Mouse (Mus musculus) hindbrain, embryonic 15.5 days (tissue): ENCODE measurements around the gene Sel1l3. TPM values are rescaled to one million over a fixed set of nuclear protein-coding genes. Genes with fewer than 3 reads are reported as not detected.

Experiments used
- ATAC-seq: fragments of 200-750 bp; cut with Nextera tagmentation; 2 replicates; pipeline ENCODE4 v1.8.0; 2017; ENCODE audit warnings: low read depth, moderate number of reproducible peaks, moderate TSS enrichment; ENCODE audit not compliant: low FRiP score
- H3K27ac ChIP-seq: fragments of 300-500 bp; sonication (generic); replicated peaks from 2 replicates; pipeline ENCODE4 v1.5.1; 2015; ENCODE audit warnings: mild to moderate bottlenecking, inconsistent platforms
- H3K27me3 ChIP-seq: fragments of 300-500 bp; sonication (generic); 2 replicates; pipeline ENCODE4 v1.6.1; 2015; ENCODE audit warnings: control low read depth, inconsistent platforms
- H3K36me3 ChIP-seq: fragments of 300-500 bp; sonication (generic); 2 replicates; pipeline ENCODE4 v1.6.1; 2015; ENCODE audit warnings: control low read depth, inconsistent platforms
- H3K4me1 ChIP-seq: fragments of 300-500 bp; sonication (generic); replicated peaks from 2 replicates; pipeline ENCODE4 v1.6.1; 2015; ENCODE audit warnings: control low read depth, inconsistent platforms
- H3K4me2 ChIP-seq: fragments of 300-500 bp; sonication (generic); 2 replicates; pipeline ENCODE4 v1.6.1; 2015; ENCODE audit warnings: moderate library complexity, mild to moderate bottlenecking, inconsistent platforms
- H3K4me3 ChIP-seq: fragments of 300-500 bp; sonication (generic); 2 replicates; pipeline ENCODE4 v1.5.1; 2015; ENCODE audit warnings: mild to moderate bottlenecking, inconsistent platforms
- H3K9ac ChIP-seq: fragments of 300-500 bp; sonication (generic); 2 replicates; pipeline ENCODE4 v1.6.1; 2015; ENCODE audit warnings: inconsistent platforms
- H3K9me3 ChIP-seq: fragments of 300-500 bp; sonication (generic); 2 replicates; pipeline ENCODE4 v1.6.1; 2016; ENCODE audit warnings: control low read depth, inconsistent platforms
- WGBS: fragments of 180-500 bp; shearing (Covaris S2); methylation state at CpG from one replicate; pipeline ENCODE4 v1.1.7; 2015; 5-methylcytosine and 5-hydroxymethylcytosine counted together
- polyA plus RNA-seq: library from polyadenylated mRNA; unstranded; fragments of >200 nt; fragmentation: Nextera tagmentation; extraction: Ambion mirVana; gene quantifications from 2 replicates; pipeline ENCODE4 v1.2.1, GENCODE M21; 2015

The Sel1l3 gene
- polyA plus RNA-seq, 1 experiment from 2014 or later: 6.9 TPM

GRCm38 (mm10) chr5:53165672-53166071 lies 48.1 kb downstream of the Sel1l3 start:
- Histone ChIP-seq H3K27ac (no peak overlapping the region), H3K4me3 (no peak overlapping the region), H3K4me2 (no peak overlapping the region), H3K27me3 (no peaks in the 10 kb centered on the region), H3K9me3 (no peaks in the 10 kb centered on the region), H3K4me1 (no peaks in the 10 kb centered on the region), H3K36me3 (0 out of 2 replicates have a peak, but pooled peaks cover 4% of the 10 kb centered on the region), H3K9ac (no peak overlapping the region)
- 85% methylated on average over 5 of the region's 5 CpGs for WGBS
- no peak for ATAC-seq

- H3K9me3 ChIP-seq: no peaks in the 10 kb centered on the region
- no peaks in the 10 kb centered on the region for H3K27me3 ChIP-seq
- WGBS: 83% methylated on average over 8 of the region's 8 CpGs
- H3K4me1 ChIP-seq: no peaks in the 10 kb centered on the region
- H3K9ac ChIP-seq: no peak overlapping the region
- H3K4me3 ChIP-seq: no peak overlapping the region
- no peak for ATAC-seq
- no peak overlapping the region for H3K27ac ChIP-seq
- H3K36me3 ChIP-seq: 0 out of 2 replicates have a peak, but pooled peaks cover 4% of the 10 kb centered on the region
- H3K4me2 ChIP-seq: no peak overlapping the region
Observed at GRCm38 (mm10) chr5:53162436-53162835, 51.3 kb downstream of the Sel1l3 start.

DNA sequence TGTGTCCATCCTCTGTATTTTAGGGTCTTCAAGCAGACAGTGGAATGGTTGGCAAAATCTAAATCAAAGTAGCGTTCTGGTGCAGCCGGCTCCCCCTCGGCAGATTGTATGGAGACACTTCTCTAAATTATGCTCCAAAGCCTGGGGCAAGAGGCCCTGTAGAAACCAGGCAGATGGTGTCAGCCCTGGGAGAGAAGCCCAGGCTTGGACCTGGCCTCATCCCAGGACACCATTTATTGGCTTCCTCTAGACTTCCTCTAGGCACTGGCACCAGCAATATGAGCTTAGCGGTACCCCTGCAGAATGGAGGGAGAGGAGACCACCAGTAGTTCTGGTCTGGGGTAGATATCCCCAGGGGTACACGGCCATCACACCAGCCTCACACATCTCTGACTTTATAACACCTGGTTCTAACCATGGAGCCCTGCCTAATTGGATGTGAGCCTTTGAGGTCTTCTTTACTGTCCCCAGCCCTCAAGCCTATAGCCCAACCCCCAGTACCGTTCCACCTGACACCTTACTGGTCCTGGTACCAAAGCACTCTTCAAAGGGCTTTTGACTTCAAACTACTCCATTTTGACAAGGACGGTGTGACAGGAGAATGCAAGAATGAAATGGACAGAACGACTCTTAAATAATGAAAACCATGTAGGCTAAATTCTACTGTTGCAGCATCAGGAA lies 52.1 kb downstream of the Sel1l3 start:
- WGBS: 80% methylated on average over 8 of the region's 8 CpGs
- H3K27me3 ChIP-seq: no peaks in the 10 kb centered on the region
- H3K4me3 ChIP-seq: no peak overlapping the region
- H3K9ac ChIP-seq: no peak overlapping the region
- no peaks in the 10 kb centered on the region for H3K4me1 ChIP-seq
- no peak; the same call in 1 of the 2 replicates for ATAC-seq
- H3K36me3 ChIP-seq: 0 out of 2 replicates have a peak, but pooled peaks cover 4% of the 10 kb centered on the region
- no peak overlapping the region for H3K27ac ChIP-seq
- H3K9me3 ChIP-seq: no peaks in the 10 kb centered on the region
- no peak overlapping the region for H3K4me2 ChIP-seq

DNA sequence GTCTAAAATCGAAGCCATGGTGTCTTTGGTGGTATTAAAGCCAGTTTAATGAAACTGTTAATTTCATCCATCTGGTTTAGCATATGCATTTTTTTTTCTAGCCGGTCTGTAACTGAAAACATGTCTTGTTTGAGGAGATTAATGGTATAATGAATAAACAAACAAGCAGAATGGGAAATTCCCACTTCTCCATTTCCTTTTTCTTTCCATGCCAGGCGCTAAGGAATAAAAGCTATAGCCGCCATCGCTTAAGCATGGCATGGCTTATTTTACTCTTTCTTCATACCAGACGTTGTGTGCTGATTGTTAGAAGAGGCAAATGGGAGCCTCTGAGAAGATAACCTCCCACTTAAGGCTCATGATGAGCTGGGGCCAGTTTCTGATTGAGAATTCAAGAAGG lies 53.5 kb downstream of the Sel1l3 start:
- Histone ChIP-seq H3K4me2 (no peak overlapping the region), H3K9ac (no peak overlapping the region), H3K27me3 (no peaks in the 10 kb centered on the region), H3K36me3 (0 out of 2 replicates have a peak, but pooled peaks cover 3% of the 10 kb centered on the region), H3K4me1 (no peaks in the 10 kb centered on the region), H3K4me3 (no peak overlapping the region), H3K9me3 (no peaks in the 10 kb centered on the region), H3K27ac (no peak overlapping the region)
- WGBS: 73% methylated on average over 6 of the region's 6 CpGs
- no peak for ATAC-seq

DNA sequence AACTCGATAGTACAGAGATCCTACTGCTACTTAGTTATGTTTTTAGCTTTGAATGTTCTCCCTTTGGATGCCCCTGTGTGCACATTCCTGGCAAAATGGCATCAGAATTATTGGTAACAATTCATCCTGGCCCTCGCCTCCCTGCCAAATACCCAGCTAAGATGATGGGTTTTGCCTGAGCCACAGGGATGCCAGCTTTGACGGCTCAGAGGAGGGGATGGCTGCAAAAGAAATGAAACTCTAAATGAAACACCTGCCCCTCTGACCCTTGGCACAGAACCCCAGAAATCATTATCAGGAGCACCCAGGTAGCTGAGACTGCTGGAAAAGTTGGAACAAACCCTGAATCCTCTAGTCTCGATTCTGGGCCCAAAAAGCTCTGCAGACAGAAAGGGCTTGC lies 54.1 kb downstream of the Sel1l3 start:
- Histone ChIP-seq H3K27ac (no peak overlapping the region), H3K9ac (no peak overlapping the region), H3K4me3 (no peak overlapping the region), H3K4me2 (no peak overlapping the region), H3K36me3 (no peaks in the 10 kb centered on the region), H3K27me3 (no peaks in the 10 kb centered on the region), H3K9me3 (no peaks in the 10 kb centered on the region), H3K4me1 (no peaks in the 10 kb centered on the region)
- no peak for ATAC-seq
- WGBS: 72% methylated on average over 4 of the region's 4 CpGs

DNA sequence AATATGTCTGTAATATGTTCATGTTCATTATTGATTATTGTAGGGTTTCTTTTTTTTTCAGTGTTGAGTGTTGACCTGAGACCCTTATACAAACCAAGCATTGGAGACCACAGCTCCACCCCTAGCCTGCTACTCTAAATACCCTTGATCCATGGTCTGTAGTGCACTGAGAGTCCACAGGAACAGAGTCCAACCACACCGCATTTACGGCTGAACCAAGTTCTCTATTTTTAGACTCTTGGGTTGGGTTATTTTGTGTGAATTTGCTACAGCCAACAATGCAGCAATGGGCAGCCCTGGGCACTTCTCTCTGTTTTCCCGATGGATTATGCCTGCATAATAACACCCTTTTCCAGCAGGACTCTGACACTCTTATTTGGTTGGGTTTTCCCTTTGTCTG lies 54.6 kb downstream of the Sel1l3 start:
- Histone ChIP-seq H3K36me3 (no peaks in the 10 kb centered on the region), H3K27me3 (no peaks in the 10 kb centered on the region), H3K9ac (no peak overlapping the region), H3K4me1 (no peaks in the 10 kb centered on the region), H3K9me3 (no peaks in the 10 kb centered on the region), H3K27ac (no peak overlapping the region), H3K4me2 (no peak overlapping the region), H3K4me3 (no peak overlapping the region)
- 86% methylated on average over 3 of the region's 3 CpGs for WGBS
- no peak for ATAC-seq

- Histone ChIP-seq H3K4me2 (no peak overlapping the region), H3K4me1 (no peaks in the 10 kb centered on the region), H3K4me3 (no peak overlapping the region), H3K9ac (no peak overlapping the region), H3K36me3 (no peaks in the 10 kb centered on the region), H3K9me3 (no peaks in the 10 kb centered on the region), H3K27me3 (no peaks in the 10 kb centered on the region), H3K27ac (no peak overlapping the region)
- WGBS: 76% methylated on average over 13 of the region's 13 CpGs
- ATAC-seq: no peak
Observed at GRCm38 (mm10) chr5:53155985-53156679, 57.6 kb downstream of the Sel1l3 start.

GRCm38 (mm10) chr5:53154501-53154900 lies 59.2 kb downstream of the Sel1l3 start:
- no peak for ATAC-seq
- no peak overlapping the region for H3K4me2 ChIP-seq
- no peak overlapping the region for H3K4me3 ChIP-seq
- no peaks in the 10 kb centered on the region for H3K27me3 ChIP-seq
- H3K9me3 ChIP-seq: no peaks in the 10 kb centered on the region
- no peaks in the 10 kb centered on the region for H3K36me3 ChIP-seq
- H3K9ac ChIP-seq: no peak overlapping the region
- H3K27ac ChIP-seq: no peak overlapping the region
- no peaks in the 10 kb centered on the region for H3K4me1 ChIP-seq
- 81% methylated on average over 2 of the region's 2 CpGs for WGBS

DNA sequence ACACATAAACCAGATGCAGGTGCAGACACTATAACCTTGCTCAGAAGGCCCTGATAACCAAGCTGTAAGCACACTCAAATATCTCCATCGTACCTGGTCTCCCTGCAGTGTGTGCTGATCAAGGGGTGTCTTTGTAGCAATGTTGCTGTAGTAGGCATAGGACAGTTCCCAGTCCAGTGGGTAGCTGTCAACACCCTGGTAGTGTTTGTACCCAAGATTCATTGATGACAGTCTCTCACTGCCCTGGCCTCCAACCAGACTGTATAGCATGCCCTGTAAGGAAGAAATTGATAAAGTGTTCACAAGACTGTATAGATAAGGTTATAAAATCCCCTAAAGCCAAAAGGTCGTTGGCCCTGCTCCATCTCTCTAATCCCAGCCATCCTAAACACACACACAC lies 59.6 kb downstream of the Sel1l3 start:
- H3K27me3 ChIP-seq: no peaks in the 10 kb centered on the region
- no peak overlapping the region for H3K9ac ChIP-seq
- no peak overlapping the region for H3K4me3 ChIP-seq
- no peaks in the 10 kb centered on the region for H3K9me3 ChIP-seq
- H3K4me2 ChIP-seq: no peak overlapping the region
- H3K36me3 ChIP-seq: no peaks in the 10 kb centered on the region
- H3K27ac ChIP-seq: no peak overlapping the region
- 81% methylated on average over 2 of the region's 2 CpGs for WGBS
- ATAC-seq: no peak
- no peaks in the 10 kb centered on the region for H3K4me1 ChIP-seq

DNA sequence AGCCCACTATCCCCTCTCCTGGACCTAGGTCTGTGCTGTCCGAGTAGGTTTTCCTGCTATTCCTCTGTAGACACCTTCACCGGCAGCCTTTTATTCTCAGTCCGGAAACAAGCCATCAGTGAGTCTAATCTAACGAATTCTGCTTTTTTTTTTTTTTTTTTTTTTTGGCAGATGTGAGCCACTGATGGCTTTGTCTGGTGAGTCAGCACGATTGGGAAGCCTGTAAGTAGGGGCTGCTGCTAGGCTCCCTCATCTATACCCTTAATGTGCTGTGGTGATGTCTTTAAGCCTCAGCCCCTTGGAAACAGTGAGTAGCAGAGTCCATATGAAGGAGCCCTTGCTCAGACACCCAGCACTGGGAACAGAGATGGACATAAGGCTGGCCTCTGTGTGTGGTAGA lies 60.6 kb downstream of the Sel1l3 start:
- no peaks in the 10 kb centered on the region for H3K4me1 ChIP-seq
- H3K27me3 ChIP-seq: no peaks in the 10 kb centered on the region
- H3K36me3 ChIP-seq: no peaks in the 10 kb centered on the region
- H3K4me3 ChIP-seq: no peak overlapping the region
- no peaks in the 10 kb centered on the region for H3K9me3 ChIP-seq
- H3K27ac ChIP-seq: no peak overlapping the region
- ATAC-seq: no peak
- no peak overlapping the region for H3K4me2 ChIP-seq
- 66% methylated on average over 5 of the region's 5 CpGs for WGBS
- no peak overlapping the region for H3K9ac ChIP-seq

GRCm38 (mm10) chr5:53151379-53151960 lies 62.3 kb downstream of the Sel1l3 start:
- Histone ChIP-seq H3K4me1 (peaks cover 1% of the 10 kb centered on the region; the same call in 1 of the 2 replicates), H3K27me3 (no peaks in the 10 kb centered on the region), H3K9ac (no peak overlapping the region), H3K9me3 (no peaks in the 10 kb centered on the region), H3K27ac (no peak overlapping the region), H3K36me3 (no peaks in the 10 kb centered on the region), H3K4me3 (no peak overlapping the region), H3K4me2 (no peak overlapping the region)
- no peak for ATAC-seq
- WGBS: 56% methylated on average over 18 of the region's 18 CpGs

- Histone ChIP-seq H3K9me3 (no peaks in the 10 kb centered on the region), H3K9ac (no peak overlapping the region), H3K4me1 (peaks cover 6% of the 10 kb centered on the region; the same call in 1 of the 2 replicates), H3K36me3 (peaks cover 5% of the 10 kb centered on the region), H3K4me2 (no peak overlapping the region), H3K27ac (no peak overlapping the region), H3K4me3 (no peak overlapping the region), H3K27me3 (no peaks in the 10 kb centered on the region)
- ATAC-seq: no peak
- WGBS: 83% methylated on average over 7 of the region's 7 CpGs
Observed at GRCm38 (mm10) chr5:53148960-53149685, 64.6 kb downstream of the Sel1l3 start.
